Mouse (Mus musculus): ENCODE measurements around the gene Fbxl2. TPM values are rescaled to one million over a fixed set of nuclear protein-coding genes. Genes with fewer than 3 reads are reported as not detected.

Gene Fbxl2
- total and polyA plus RNA-seq, 2 experiments from 2014 or later: 1.6 to 3.4 TPM

DNA sequence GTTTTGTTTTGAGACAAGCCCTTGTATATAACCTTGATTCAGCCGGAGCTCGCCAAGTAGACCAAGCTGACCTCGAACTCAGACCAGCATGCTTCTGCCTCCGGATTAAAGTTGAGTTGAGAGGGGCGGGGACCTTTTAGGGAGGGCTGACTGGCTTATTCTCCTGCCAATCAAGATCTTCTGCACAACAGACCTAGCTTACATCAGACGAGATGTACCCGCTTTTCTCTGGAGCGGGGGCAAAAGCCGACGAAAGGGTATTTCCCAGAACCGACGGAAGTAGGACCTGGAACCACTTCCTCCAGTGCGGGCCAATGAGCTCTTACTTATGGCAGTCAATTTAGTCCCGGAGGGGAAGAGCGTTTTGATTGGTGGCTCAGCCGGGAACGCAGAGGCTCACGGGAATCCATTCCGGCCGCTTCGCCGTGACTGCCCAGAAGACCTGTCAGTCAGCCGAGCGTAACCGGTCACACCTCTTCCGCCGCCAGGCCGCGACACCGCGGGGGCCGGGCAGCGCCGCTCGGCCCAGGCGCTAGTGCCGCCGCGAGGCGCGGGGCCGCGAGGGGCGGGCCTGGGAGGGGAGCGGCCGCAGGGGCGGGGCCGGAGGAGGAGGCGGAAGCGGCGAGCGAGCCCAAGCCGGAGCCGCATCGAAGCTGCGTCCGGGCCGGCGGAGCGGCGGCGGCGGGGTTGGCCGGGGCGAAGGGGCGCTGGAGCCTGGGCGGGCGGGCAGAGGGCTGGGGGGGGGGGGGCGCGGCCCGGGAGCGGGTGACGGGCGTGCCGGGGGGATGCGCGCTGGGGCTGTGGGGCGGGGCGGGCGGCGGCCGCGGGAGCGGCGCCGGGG, 115.2 kb downstream of the Fbxl2 start, which contains the start of gene Ubp1:
Ubp1 (plus strand) TSS at position 401 of the 841 bp plus-strand sequence.
- peak within 1 kb of the TSS; percentile 99 for H3K4me3 ChIP-seq (ENCODE audit: low read depth, low read length)
- no peaks in the 10 kb centered on the region for H3K9me3 ChIP-seq (replicated peaks; ENCODE audit: control insufficient read depth, low read length)
- WGBS: under 1% methylated on average over 31 of the region's 86 CpGs
- H3K36me3 ChIP-seq (replicated peaks; ENCODE audit: control insufficient read depth, insufficient read depth, low read length): no peaks in the 10 kb centered on the region
- H3K9ac ChIP-seq (replicated peaks; ENCODE audit: low read depth, low read length): peak within 1 kb of the TSS; percentile 97
- DNase-seq (ENCODE audit: low spot score) (peak; percentile 100), ATAC-seq (ENCODE audit: insufficient read depth, low read depth) (peak; percentile 96)
- TF ChIP-seq EP300 (IDR thresholded peaks at IDR 0.05; ENCODE audit: low read depth): no peak
- TF ChIP-seq CTCF (IDR thresholded peaks at IDR 0.05; ENCODE audit: low read depth): no peak
- peak within 1 kb of the TSS; percentile 99 for H3K4me2 ChIP-seq (ENCODE audit: low read depth, low read length)
- H3K4me1 ChIP-seq (ENCODE audit: control insufficient read depth, insufficient read depth): 0 out of 2 replicates have a peak, but pooled peaks cover 12% of the 10 kb centered on the region
- H3K27me3 ChIP-seq (ENCODE audit: control insufficient read depth, insufficient read depth, low read length): no peaks in the 10 kb centered on the region
- peak within 1 kb of the TSS; percentile 87 for H3K27ac ChIP-seq (ENCODE audit: low read depth)

DNA sequence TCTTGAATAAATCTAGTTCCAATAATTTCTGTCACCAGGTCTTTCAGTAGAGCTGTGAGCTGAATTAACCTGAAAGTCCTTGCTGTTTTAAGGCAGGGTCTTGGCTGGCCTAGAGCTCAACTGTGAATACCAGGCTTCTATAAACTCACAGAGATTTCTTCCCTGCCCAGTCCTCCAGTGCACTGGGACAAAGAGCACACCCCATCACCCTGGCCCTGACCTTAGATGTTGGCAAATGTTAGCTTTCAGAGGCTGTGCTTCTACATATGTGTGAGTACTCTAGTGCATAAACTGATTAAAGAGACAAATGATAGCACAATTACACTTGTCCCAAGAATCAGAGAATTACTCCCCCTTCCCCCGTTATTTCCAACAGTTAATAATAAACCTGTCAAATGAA, 116.3 kb downstream of the Fbxl2 start:
- 0 out of 2 replicates have a peak overlapping the region, but pooled peaks have one; percentile 50 for H3K4me2 ChIP-seq (ENCODE audit: low read depth, low read length)
- no peaks in the 10 kb centered on the region for H3K36me3 ChIP-seq (replicated peaks; ENCODE audit: control insufficient read depth, insufficient read depth, low read length)
- no peak overlapping the region for H3K4me3 ChIP-seq (ENCODE audit: low read depth, low read length)
- ATAC-seq (ENCODE audit: insufficient read depth, low read depth) (no peak), DNase-seq (ENCODE audit: low spot score) (no peak)
- H3K27me3 ChIP-seq (ENCODE audit: control insufficient read depth, insufficient read depth, low read length): no peaks in the 10 kb centered on the region
- H3K27ac ChIP-seq (ENCODE audit: low read depth): no peak overlapping the region
- TF ChIP-seq CTCF (IDR thresholded peaks at IDR 0.05; ENCODE audit: low read depth) (no peak), EP300 (IDR thresholded peaks at IDR 0.05; ENCODE audit: low read depth) (no peak)
- 71% methylated on average over 1 of the region's 1 CpGs for WGBS
- H3K4me1 ChIP-seq (ENCODE audit: control insufficient read depth, insufficient read depth): 0 out of 2 replicates have a peak, but pooled peaks cover 12% of the 10 kb centered on the region
- no peak overlapping the region for H3K9ac ChIP-seq (replicated peaks; ENCODE audit: low read depth, low read length)
- H3K9me3 ChIP-seq (replicated peaks; ENCODE audit: control insufficient read depth, low read length): no peaks in the 10 kb centered on the region

DNA sequence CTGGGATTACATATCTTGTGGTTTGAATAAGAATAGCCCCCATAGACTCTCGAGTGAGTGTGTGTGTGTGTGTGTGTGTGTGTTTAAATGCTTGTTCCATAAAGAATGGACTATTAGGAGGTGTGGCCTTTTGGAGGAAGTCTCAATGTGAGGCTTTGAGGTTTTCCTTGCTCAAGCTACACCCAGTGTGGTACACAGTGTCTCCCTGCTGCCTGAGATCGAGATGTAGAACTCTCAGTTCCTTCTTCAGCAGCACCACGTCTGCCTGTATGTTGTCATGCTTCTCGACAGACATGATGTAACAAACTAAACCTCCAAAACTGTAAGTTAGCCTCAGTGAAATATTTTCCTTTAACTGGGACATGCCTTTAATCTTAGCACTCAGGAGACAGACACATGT, 117.4 kb downstream of the Fbxl2 start:
- H3K4me3 ChIP-seq (ENCODE audit: low read depth, low read length): no peak overlapping the region
- no peaks in the 10 kb centered on the region for H3K27me3 ChIP-seq (ENCODE audit: control insufficient read depth, insufficient read depth, low read length)
- H3K9me3 ChIP-seq (replicated peaks; ENCODE audit: control insufficient read depth, low read length): no peaks in the 10 kb centered on the region
- DNase-seq (ENCODE audit: low spot score) (no peak), ATAC-seq (ENCODE audit: insufficient read depth, low read depth) (no peak)
- no peak overlapping the region for H3K9ac ChIP-seq (replicated peaks; ENCODE audit: low read depth, low read length)
- 0 out of 2 replicates have a peak, but pooled peaks cover 12% of the 10 kb centered on the region for H3K4me1 ChIP-seq (ENCODE audit: control insufficient read depth, insufficient read depth)
- H3K36me3 ChIP-seq (replicated peaks; ENCODE audit: control insufficient read depth, insufficient read depth, low read length): no peaks in the 10 kb centered on the region
- WGBS: 79% methylated on average over 4 of the region's 4 CpGs
- H3K27ac ChIP-seq (ENCODE audit: low read depth): no peak overlapping the region
- TF ChIP-seq CTCF (IDR thresholded peaks at IDR 0.05; ENCODE audit: low read depth) (no peak), EP300 (IDR thresholded peaks at IDR 0.05; ENCODE audit: low read depth) (no peak)
- H3K4me2 ChIP-seq (ENCODE audit: low read depth, low read length): no peak overlapping the region

DNA sequence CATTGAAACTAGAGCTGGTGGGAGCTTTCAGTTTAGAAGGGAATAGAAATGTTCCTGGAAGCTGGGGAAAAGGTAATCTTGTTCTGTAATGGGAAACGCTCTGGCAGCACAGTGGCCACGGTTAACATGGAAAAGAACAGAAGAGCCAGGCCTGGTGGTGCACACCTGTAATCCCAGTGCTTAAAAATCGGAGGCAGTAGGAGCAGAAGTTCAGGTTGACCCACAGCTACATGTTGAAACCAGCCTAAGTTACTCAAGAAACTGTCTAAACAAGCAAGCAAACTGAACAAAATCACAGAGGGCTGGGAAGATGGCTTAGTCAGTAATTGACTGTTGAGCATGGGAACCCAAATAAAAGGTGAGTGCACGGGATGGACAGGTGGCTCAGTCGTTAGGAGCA, 121.1 kb downstream of the Fbxl2 start:
- DNase-seq (ENCODE audit: low spot score): no peak
- Histone ChIP-seq H3K4me2 (ENCODE audit: low read depth, low read length) (no peak overlapping the region), H3K4me3 (ENCODE audit: low read depth, low read length) (no peak overlapping the region), H3K27ac (ENCODE audit: low read depth) (no peak overlapping the region), H3K9me3 (replicated peaks; ENCODE audit: control insufficient read depth, low read length) (no peaks in the 10 kb centered on the region), H3K4me1 (ENCODE audit: control insufficient read depth, insufficient read depth) (no peaks in the 10 kb centered on the region), H3K36me3 (replicated peaks; ENCODE audit: control insufficient read depth, insufficient read depth, low read length) (peaks cover 18% of the 10 kb centered on the region; the same call in 1 of the 2 replicates), H3K27me3 (ENCODE audit: control insufficient read depth, insufficient read depth, low read length) (no peaks in the 10 kb centered on the region), H3K9ac (replicated peaks; ENCODE audit: low read depth, low read length) (no peak overlapping the region)
- no peak for ATAC-seq (ENCODE audit: insufficient read depth, low read depth)
- 81% methylated on average over 5 of the region's 5 CpGs for WGBS
- TF ChIP-seq EP300 (IDR thresholded peaks at IDR 0.05; ENCODE audit: low read depth) (no peak), CTCF (IDR thresholded peaks at IDR 0.05; ENCODE audit: low read depth) (no peak)

DNA sequence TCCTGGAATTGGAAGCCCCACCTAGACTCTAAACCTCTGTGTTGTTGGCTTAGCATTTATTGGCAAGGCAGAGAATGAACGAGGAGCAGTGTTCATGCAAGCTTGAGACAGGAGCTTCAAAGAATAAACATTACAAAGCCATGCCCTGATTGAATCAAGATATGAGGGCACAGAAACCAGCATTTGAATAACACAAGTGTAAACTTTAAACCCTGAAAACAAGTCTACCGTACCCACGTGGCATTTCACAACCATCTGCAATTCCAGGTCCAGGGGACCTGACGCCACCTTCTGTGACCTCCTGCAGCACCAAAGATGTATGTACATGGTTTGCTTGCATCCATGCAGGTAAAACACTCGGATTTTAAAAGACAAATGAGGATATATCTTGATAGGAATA, 123.3 kb downstream of the Fbxl2 start:
- 91% methylated on average over 5 of the region's 5 CpGs for WGBS
- Histone ChIP-seq H3K9me3 (replicated peaks; ENCODE audit: control insufficient read depth, low read length) (no peaks in the 10 kb centered on the region), H3K27me3 (ENCODE audit: control insufficient read depth, insufficient read depth, low read length) (no peaks in the 10 kb centered on the region), H3K4me2 (ENCODE audit: low read depth, low read length) (no peak overlapping the region), H3K9ac (replicated peaks; ENCODE audit: low read depth, low read length) (no peak overlapping the region), H3K27ac (ENCODE audit: low read depth) (no peak overlapping the region), H3K36me3 (replicated peaks; ENCODE audit: control insufficient read depth, insufficient read depth, low read length) (peaks cover 22% of the 10 kb centered on the region; the same call in 1 of the 2 replicates), H3K4me1 (ENCODE audit: control insufficient read depth, insufficient read depth) (no peaks in the 10 kb centered on the region), H3K4me3 (ENCODE audit: low read depth, low read length) (no peak overlapping the region)
- TF ChIP-seq CTCF (IDR thresholded peaks at IDR 0.05; ENCODE audit: low read depth) (no peak), EP300 (IDR thresholded peaks at IDR 0.05; ENCODE audit: low read depth) (no peak)
- ATAC-seq (ENCODE audit: insufficient read depth, low read depth) (no peak), DNase-seq (ENCODE audit: low spot score) (no peak)

Data from heart, postnatal 0 days (tissue).